Mouse (Mus musculus): ENCODE data around the gene Zcchc2.

DNA sequence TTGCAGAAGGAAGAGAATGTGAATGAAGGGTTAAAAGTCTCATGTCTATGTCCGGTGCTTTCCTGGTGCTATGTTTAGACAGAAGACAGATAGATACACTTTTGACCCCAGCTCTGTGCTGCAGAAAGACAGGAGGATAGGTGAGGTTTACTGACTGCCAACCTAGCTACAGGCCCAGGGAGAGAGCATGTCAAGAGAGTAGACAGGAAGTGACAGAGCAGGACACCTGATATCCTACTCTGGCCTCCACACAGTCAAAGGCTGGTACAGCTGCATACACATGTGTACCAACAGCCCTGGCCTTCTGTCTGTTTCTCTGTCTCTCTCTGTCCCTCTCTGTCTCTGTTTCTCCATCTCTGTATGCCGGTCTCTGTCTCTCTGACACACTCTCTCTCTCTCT, 16.2 kb upstream of the Zcchc2 start:
- TF ChIP-seq IRF4 (IDR thresholded peaks at IDR 0.05; ENCODE audit: low read depth, low read length) (no peak), CTCF (conservative IDR thresholded peaks at IDR 0.05 in 1 of 2, IDR thresholded peaks at IDR 0.05 in 1 of 2; ENCODE audit: low read depth in 2 of 2, low read length in 2 of 2) (no peak), UBTF (IDR thresholded peaks at IDR 0.05; ENCODE audit: low read depth, low read length) (no peak), SIN3A (IDR thresholded peaks at IDR 0.05; ENCODE audit: low read length) (no peak), ZKSCAN1 (IDR thresholded peaks at IDR 0.05; ENCODE audit: borderline replicate concordance, low read depth, low read length) (no peak), NELFE (IDR thresholded peaks at IDR 0.05; ENCODE audit: low read depth, low read length) (no peak)

Data from CH12.LX (cell line).